Mouse (Mus musculus): Measurements from ENCODE around the gene Map3k4.

Map3k4 gene

GRCm38 (mm10) chr17:12318663-12319201 lies at the start of gene Map3k4:
TSS of gene Map3k4 (minus strand) at chr17:12318796.
- DNase-seq: peak in 1 of 2 experiments; percentile 71

- peak; percentile 21 to 27 for DNase-seq
Observed at GRCm38 (mm10) chr17:12367373-12367930, 48.9 kb upstream of the Map3k4 start.

- no peak for DNase-seq
Observed at GRCm38 (mm10) chr17:12364426-12364735, 45.8 kb upstream of the Map3k4 start.

- no peak for DNase-seq
Observed at GRCm38 (mm10) chr17:12363601-12364425, 45.2 kb upstream of the Map3k4 start.

DNA sequence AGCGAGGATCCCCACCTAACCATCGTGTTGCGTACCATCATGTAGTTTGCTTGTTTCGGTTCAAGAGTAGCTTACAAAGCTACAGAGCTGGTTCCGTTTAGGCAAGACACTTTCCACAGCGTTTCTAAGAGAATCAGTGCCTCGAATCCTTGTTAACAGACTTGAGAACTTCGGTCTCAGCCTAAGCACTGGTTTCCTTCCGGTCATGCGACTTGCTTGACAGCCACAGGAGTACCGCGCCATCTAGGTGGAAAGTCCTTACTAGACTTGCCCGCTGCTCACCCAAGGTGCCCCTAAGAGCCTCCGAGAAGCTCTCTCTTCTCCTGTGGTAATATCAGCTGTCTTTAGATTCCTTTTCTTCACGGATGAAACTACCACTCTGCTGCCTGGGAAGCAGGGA lies 41.3 kb upstream of the Map3k4 start:
- no peak for DNase-seq

DNA sequence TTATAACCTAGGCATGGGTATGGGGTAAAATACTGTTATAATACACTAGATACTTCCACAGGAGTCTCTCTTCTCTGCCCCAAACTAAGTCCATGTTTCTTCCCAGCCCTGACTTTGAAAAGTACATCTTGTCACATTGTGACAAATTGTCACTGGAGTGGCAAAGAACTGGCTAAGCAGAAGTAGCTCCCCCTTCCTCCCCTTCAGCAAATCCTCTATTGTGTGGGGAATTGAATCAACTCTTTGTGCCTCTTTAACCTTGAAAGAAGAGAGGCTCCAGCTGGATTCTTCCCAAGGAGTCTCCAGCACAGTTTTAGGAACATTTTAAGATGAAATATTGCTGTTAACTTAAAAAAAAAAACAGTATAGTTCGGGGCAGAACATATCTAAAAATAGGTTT lies 34.2 kb upstream of the Map3k4 start:
- no peak for DNase-seq

GRCm38 (mm10) chr17:12351564-12351963 lies 33.0 kb upstream of the Map3k4 start:
- no peak for DNase-seq

- no peak for DNase-seq
Observed at GRCm38 (mm10) chr17:12347462-12347861, 28.9 kb upstream of the Map3k4 start.

- no peak for DNase-seq
Observed at GRCm38 (mm10) chr17:12343702-12344376, 25.2 kb upstream of the Map3k4 start.

DNA sequence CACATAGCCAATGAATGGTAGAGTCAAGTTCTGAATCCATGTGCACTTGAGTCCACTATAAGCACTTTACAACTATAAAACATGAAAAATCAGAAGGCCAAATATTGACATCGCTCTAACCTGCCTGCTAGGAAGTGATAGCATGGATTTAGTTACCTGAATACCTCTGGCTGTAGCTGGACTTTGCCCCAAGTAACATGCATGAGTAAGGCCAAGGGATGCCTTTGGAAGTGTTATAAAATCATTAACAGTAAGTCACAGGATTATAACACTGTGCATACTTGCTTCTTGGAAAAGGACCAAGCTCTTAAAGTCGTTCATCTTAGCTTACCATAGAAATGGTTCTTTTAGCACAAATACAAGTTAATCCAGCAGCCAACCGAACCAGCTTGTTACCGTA lies 18.6 kb upstream of the Map3k4 start:
- DNase-seq: no peak

DNA sequence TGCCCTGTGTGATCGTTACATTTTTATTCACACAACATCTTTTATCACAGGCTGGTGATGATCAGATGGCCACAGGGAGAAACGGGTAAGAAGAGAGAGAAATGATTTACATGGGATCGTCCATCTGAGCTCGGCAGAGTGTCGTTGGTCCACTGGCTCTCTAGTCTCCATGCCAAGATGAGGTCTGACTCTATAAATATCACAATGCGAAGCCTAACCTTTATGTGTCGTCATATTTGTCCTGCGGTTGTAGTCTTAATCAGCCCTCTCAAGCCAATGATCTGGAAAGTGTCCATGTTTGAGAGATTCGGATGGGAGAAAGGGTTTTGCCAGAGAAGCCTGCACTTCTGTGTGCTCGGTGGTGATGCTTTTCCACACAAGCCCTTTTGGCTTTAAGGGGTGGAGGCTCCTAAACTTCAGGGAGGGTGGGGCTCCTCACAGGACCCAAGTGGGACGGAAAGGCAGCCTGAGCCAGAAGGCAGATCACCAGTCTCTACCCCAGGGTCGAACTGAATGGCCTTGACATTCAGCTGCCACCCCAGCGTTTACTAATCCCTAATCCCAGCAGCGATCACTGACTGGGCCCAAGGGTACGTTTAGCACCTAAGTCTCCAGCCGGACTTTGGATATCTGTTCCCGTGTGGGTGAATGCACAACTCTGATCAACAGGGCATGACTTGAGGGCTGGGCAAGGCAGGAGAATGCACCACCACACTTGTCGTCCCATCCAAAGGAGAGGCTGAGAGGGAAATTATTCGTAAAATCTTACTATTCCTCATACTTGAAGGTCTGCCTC lies 17.7 kb upstream of the Map3k4 start:
- no peak for DNase-seq

GRCm38 (mm10) chr17:12335115-12335514 lies 16.5 kb upstream of the Map3k4 start:
- no peak for DNase-seq

- DNase-seq: no peak
Observed at GRCm38 (mm10) chr17:12327847-12328518, 9.4 kb upstream of the Map3k4 start.

GRCm38 (mm10) chr17:12319786-12320185 lies 1.2 kb upstream of the Map3k4 start:
- no peak for DNase-seq

DNA sequence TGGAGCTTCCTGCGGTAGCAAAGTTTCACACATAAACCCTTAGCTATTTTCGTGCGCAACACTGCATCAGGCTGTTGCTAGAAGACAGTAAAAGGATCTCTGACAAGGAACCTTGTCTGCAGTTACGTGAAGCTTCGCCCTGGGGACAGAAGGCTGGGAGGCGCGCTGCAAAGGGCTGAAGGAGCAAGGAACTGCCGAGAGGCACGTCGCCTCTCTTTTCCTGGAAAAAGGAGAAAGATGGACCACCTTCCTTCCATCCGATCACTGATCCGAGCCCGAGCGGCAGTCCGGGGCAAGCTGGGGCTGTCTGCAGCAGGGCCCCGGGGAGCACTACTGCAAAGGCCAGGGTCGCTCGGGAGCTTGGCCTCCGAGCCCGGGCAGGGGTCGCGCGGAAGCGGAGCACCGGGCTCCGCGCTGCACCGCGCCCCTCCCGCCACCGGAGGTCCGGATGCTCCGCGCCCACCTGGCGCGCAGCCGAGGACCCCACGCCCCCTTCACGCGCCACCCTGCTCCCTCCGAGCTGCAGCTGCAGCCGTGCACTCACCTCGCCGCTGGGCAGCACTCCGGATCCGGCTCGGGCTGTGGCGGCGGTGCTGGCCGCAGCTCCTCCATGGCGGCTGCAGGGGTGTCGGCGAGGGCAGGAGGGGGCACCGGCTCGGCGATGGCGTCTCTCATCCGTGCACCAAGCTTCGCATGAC lies 493 bp downstream of the Map3k4 start:
- DNase-seq: peak; percentile 55 to 71

GRCm38 (mm10) chr17:12317607-12317953 lies 1.0 kb downstream of the Map3k4 start:
- no peak for DNase-seq

GRCm38 (mm10) chr17:12316251-12316650 lies 2.3 kb downstream of the Map3k4 start:
- no peak for DNase-seq

- no peak for DNase-seq
Observed at GRCm38 (mm10) chr17:12312248-12312647, 6.3 kb downstream of the Map3k4 start.

DNA sequence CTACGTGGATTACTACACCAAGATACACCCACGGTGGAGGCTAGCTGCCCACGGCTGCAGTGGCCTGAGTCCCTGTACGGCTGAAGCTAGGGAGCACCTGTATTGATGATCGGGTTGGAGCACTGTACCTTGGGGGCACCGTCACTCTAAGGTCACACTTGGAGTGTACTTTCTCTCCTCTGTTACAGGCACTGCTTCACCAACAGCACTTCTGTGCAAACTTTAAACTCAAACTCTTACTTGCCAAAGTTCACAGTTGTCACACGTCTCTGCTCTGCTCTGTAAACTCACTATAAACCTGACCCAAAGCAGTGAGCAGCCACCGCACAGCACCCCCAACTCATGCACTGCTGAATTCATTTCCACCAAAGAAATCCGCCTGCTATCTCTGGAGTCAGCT lies 9.1 kb downstream of the Map3k4 start:
- no peak for DNase-seq

DNA sequence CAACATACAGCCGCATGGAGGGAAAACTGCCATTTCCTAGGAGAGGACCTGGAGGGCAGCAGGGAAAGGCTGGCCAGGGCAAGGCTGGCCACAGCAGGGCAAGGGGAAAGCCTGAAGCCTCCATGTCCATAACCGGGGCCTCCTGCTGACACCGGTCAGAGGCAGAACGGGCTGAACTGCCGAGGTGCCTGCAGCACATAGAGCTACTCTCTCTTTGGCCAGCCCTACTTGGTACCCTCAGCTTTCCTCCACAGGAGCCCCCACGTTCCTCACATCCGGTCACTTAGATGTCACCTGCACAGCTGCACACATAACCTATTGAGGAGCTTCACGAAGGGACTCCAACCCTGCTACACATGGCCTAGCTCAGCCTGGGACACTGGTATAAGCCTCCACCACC lies 9.5 kb downstream of the Map3k4 start:
- DNase-seq: no peak

- peak; percentile 56 to 71 for DNase-seq
Observed at GRCm38 (mm10) chr17:12307251-12308135, 11.1 kb downstream of the Map3k4 start.

Measured in thymus, adult 18-20 months (tissue).